Mouse (Mus musculus) lung, postnatal 0 days (tissue): Measurements from ENCODE around the gene Gm17727. TPM values are rescaled to one million over a fixed set of nuclear protein-coding genes. Genes with fewer than 3 reads are reported as not detected.
"Not testable (repeated sequence)": the region's sequence is repeated elsewhere in the genome, so short reads cannot be mapped to it uniquely, and the experiment has no call there.

Experiments used
- ATAC-seq: fragments of 200-750 bp; cut with Nextera tagmentation; 2 replicates; pipeline ENCODE4 v1.8.0; 2017; ENCODE audit warnings: moderate library complexity
- DNase-seq: peaks from one replicate; pipeline ENCODE4 v3.0.0-alpha.2; 2016; ENCODE audit warnings: low spot score
- H3K27ac ChIP-seq: fragments of 300-500 bp; sonication (generic); 2 replicates; pipeline ENCODE4 v1.5.1; 2014; ENCODE audit warnings: antibody characterized with exemption, mild to moderate bottlenecking, low read length, mixed read lengths
- H3K27me3 ChIP-seq: fragments of 300-500 bp; sonication (generic); replicated peaks from 2 replicates; pipeline ENCODE4 v1.6.1; 2014; ENCODE audit warnings: low read length, mixed read lengths; ENCODE audit not compliant: insufficient read depth
- H3K36me3 ChIP-seq: fragments of 300-500 bp; sonication (generic); 2 replicates; pipeline ENCODE4 v1.6.1; 2014; ENCODE audit warnings: low read length, mixed read lengths; ENCODE audit not compliant: insufficient read depth
- H3K4me1 ChIP-seq: fragments of 300-500 bp; sonication (generic); 2 replicates; pipeline ENCODE4 v1.6.1; 2014; ENCODE audit warnings: antibody characterized with exemption, low read depth, low read length, mixed read lengths; ENCODE audit not compliant: insufficient read depth
- H3K4me2 ChIP-seq: fragments of 300-500 bp; sonication (generic); replicated peaks from 2 replicates; pipeline ENCODE4 v1.6.1; 2014; ENCODE audit warnings: low read depth, mild to moderate bottlenecking, low read length, moderate library complexity, mixed read lengths
- H3K4me3 ChIP-seq: fragments of 300-500 bp; sonication (generic); 2 replicates; pipeline ENCODE4 v1.5.1; 2014; ENCODE audit warnings: low read depth, low read length
- H3K9ac ChIP-seq: fragments of 300-500 bp; sonication (generic); replicated peaks from 2 replicates; pipeline ENCODE4 v1.6.1; 2014; ENCODE audit warnings: low read depth, mild to moderate bottlenecking
- H3K9me3 ChIP-seq: fragments of 300-500 bp; sonication (generic); 2 replicates; pipeline ENCODE4 v1.6.1; 2016; ENCODE audit warnings: low read length, mixed read lengths
- CTCF ChIP-seq: IDR thresholded peaks from 2 replicates; pipeline ENCODE4 v1.5.1; 2016; ENCODE audit warnings: antibody characterized with exemption, mild to moderate bottlenecking
- EP300 ChIP-seq: IDR thresholded peaks from 2 replicates; pipeline ENCODE4 v1.6.1; 2016; ENCODE audit warnings: antibody characterized with exemption, mild to moderate bottlenecking, control low read depth
- WGBS: fragments of 180-500 bp; shearing (Covaris S2); extraction: QIAGEN DNeasy Blood & Tissue Kit; methylation state at CpG from one replicate; pipeline ENCODE4 v1.1.7; 2014; 5-methylcytosine and 5-hydroxymethylcytosine counted together
- polyA plus RNA-seq: library from polyadenylated mRNA; unstranded; fragments of >200 nt; fragmentation: Nextera tagmentation; extraction: Ambion mirVana; gene quantifications from 2 replicates; pipeline ENCODE4 v1.2.1, GENCODE M21; 2015

The Gm17727 gene
- not detected in 2 replicates for polyA plus RNA-seq

GRCm38 (mm10) chr9:35778009-35778408 is at the start of gene Gm17727:
Gene Gm17727 (minus strand): TSS chr9:35778109.
- ATAC-seq = no peak
- no peaks in the 10 kb centered on the region for H3K4me1 ChIP-seq

DNA sequence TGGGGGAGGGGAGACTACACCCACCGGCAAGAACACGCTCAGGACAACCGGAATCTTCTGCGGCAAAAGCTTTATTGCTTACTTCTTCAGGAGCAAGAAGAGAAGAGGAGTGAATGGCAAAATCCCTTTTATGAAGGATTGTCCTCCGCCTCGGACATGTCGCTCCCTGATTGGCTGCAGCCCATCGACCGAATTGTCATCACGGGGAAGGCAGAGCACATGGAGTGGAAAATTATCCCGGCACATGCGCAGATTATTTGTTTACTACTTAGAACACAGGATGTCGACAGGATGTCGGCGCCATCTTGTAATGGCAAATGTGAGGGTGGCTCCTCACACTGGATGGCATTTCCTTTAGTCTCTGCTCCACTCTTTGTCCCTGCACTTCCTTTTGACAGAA is 40.0 kb upstream of the Gm17727 start:
- H3K4me2 ChIP-seq, H3K27ac ChIP-seq, H3K9me3 ChIP-seq, H3K4me1 ChIP-seq, H3K27me3 ChIP-seq, DNase-seq, ATAC-seq, H3K36me3 ChIP-seq, H3K9ac ChIP-seq, H3K4me3 ChIP-seq: not testable (repeated sequence)
- WGBS = 91% methylated on average over 15 of the region's 15 CpGs

More at GRCm38 (mm10) chr9:35778009-35778408, at the start of gene Gm17727:
- no peaks in the 10 kb centered on the region for H3K27me3 ChIP-seq
- no peaks in the 10 kb centered on the region for H3K36me3 ChIP-seq
- no peak for DNase-seq
- no peaks in the 10 kb centered on the region for H3K9me3 ChIP-seq
- H3K27ac ChIP-seq = no peak within 1 kb of the TSS
- no peak within 1 kb of the TSS for H3K4me2 ChIP-seq
- H3K9ac ChIP-seq = no peak within 1 kb of the TSS
- TF ChIP-seq EP300 (no peak), CTCF (no peak)
- 49% methylated on average over 3 of the region's 3 CpGs for WGBS
- H3K4me3 ChIP-seq = no peak within 1 kb of the TSS

DNA sequence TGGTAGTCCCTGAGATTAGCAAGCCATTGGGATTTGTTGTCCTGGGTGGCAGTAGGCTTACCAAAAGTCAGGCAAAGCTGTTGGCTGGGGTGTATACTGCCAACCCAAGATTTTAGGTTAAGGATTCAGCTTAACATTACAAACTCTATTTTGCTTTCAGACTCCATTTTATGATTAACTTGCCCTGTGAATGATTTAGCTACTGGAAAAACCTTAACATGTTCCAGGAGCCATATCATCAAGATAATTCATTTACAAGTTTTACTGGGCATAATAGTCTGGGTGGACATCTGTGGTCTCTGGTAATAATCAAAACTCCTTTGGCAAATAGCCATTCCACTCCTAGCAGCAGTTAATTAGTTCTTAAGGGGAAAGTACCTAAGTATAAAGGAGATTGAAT is 20.2 kb upstream of the Gm17727 start:
- Histone ChIP-seq H3K27me3 (no peaks in the 10 kb centered on the region), H3K27ac (no peak overlapping the region), H3K4me3 (no peak overlapping the region), H3K4me1 (no peaks in the 10 kb centered on the region), H3K9me3 (no peaks in the 10 kb centered on the region), H3K36me3 (no peaks in the 10 kb centered on the region), H3K9ac (no peak overlapping the region), H3K4me2 (no peak overlapping the region)
- no peak for ATAC-seq
- DNase-seq = no peak
- TF ChIP-seq EP300 = no peak
- no peak for TF ChIP-seq CTCF

DNA sequence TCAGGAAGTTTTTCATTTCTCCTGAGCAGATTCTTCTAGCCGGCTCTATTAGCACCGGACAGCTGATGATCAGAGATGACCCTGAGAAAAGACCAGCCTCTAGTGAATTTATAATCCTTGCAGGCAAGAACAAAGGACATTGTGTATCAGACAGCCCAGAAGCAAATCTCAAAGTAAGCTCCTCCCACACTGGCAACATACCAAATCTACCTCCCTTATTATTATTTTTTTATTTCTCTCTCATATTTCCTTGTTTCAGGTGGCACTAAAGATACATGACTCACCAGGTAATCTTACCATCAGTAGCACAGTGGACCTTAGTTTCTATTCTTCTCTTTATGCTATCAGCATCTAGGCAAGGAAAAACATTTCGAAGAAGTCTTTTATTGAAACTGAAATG is 12.1 kb upstream of the Gm17727 start, which contains the start of the genes Gm27235 and D730048I06Rik:
TSS of gene Gm27235 (minus strand) at position 101 of the 400 bp plus-strand sequence.
TSS of gene D730048I06Rik (minus strand) at position 112 of the 400 bp plus-strand sequence.
- no peaks in the 10 kb centered on the region for H3K27me3 ChIP-seq
- H3K4me3 ChIP-seq = no peak within 1 kb of the TSS
- no peak for TF ChIP-seq EP300
- no peak for TF ChIP-seq CTCF
- 88% methylated on average over 3 of the region's 3 CpGs for WGBS
- H3K4me2 ChIP-seq = no peak within 1 kb of the TSS
- no peak within 1 kb of the TSS for H3K9ac ChIP-seq
- no peaks in the 10 kb centered on the region for H3K36me3 ChIP-seq
- H3K9me3 ChIP-seq = no peaks in the 10 kb centered on the region
- ATAC-seq = no peak
- no peak for DNase-seq
- H3K27ac ChIP-seq = no peak within 1 kb of the TSS
- no peaks in the 10 kb centered on the region for H3K4me1 ChIP-seq

DNA sequence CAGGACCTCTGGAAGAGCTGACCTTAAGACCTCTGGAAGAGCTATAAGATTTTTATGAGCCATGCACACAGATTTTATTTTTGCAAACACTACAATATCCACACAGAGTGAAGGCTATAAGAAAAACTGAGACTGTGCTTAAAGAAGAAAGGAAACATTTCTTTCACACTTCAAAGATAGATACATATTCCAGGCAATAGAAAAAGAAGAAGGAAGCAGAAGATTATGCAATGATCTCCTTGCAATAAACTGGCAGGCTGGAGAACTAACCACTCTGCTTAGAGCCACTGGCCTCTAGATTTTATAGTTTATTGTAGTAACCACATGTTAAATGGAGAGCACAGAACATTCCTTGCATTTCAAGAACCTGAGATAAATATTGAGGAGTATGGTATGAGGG is 21.1 kb downstream of the Gm17727 start:
- no peak overlapping the region for H3K27ac ChIP-seq
- no peak overlapping the region for H3K9ac ChIP-seq
- H3K4me1 ChIP-seq = no peaks in the 10 kb centered on the region
- ATAC-seq = no peak
- no peaks in the 10 kb centered on the region for H3K9me3 ChIP-seq
- H3K4me2 ChIP-seq = no peak overlapping the region
- DNase-seq = no peak
- no peak overlapping the region for H3K4me3 ChIP-seq
- no peaks in the 10 kb centered on the region for H3K27me3 ChIP-seq
- no peaks in the 10 kb centered on the region for H3K36me3 ChIP-seq
- TF ChIP-seq EP300 = no peak
- no peak for TF ChIP-seq CTCF

DNA sequence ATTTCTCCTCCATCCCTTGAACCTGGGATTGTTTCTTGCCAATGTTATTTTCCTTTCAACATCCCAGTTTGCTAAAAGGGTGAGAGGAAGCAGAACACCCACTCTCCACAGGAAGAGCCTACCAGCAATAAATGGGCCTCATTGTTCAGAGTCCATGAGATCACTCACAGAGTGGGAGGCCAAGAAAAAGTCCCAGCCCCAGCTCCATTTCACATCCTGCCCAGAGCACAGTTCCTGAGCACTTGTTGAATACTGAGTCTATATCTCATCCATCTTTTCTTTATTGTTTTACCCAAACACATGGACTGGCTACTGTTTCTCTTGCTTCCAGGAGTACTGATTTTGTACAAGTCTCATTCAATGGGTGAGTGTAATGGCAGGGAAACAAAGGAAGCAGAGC is 37.2 kb downstream of the Gm17727 start, which contains the start of gene Gm17677:
TSS of gene Gm17677 (plus strand) at position 301 of the 400 bp plus-strand sequence.
- TF ChIP-seq CTCF (no peak), EP300 (no peak)
- ATAC-seq = no peak
- Histone ChIP-seq H3K4me1 (no peaks in the 10 kb centered on the region), H3K36me3 (no peaks in the 10 kb centered on the region), H3K4me3 (no peak within 1 kb of the TSS), H3K9ac (no peak within 1 kb of the TSS), H3K27ac (no peak within 1 kb of the TSS), H3K4me2 (no peak within 1 kb of the TSS), H3K27me3 (no peaks in the 10 kb centered on the region), H3K9me3 (no peaks in the 10 kb centered on the region)
- DNase-seq = no peak

Other genes starting within 250 kb of the Gm17727 start
- gene Ddx25, start 219.6 kb downstream of the Gm17727 start, polyA plus RNA-seq = 0.07 and 0.10 TPM in 2 replicates
- gene Pus3, start 219.5 kb downstream of the Gm17727 start, polyA plus RNA-seq = 7.3 and 8.5 TPM in 2 replicates
- gene Pate2, start 207.8 kb downstream of the Gm17727 start, polyA plus RNA-seq = 0.06 and 0.10 TPM in 2 replicates
- gene Hyls1, start 207.7 kb downstream of the Gm17727 start, polyA plus RNA-seq = 4.7 and 5.0 TPM in 2 replicates
- gene Pate4, start 166.2 kb downstream of the Gm17727 start, polyA plus RNA-seq = not detected in 2 replicates
- gene Pate3, start 129.9 kb downstream of the Gm17727 start, polyA plus RNA-seq = not detected in 2 replicates
- gene Pate1, start 90.7 kb downstream of the Gm17727 start, polyA plus RNA-seq = not detected in 2 replicates
- gene Gm17677, start 37.1 kb downstream of the Gm17727 start, polyA plus RNA-seq = not detected in 2 replicates
- not detected in 2 replicates for gene Gm27235, start 12.0 kb upstream of the Gm17727 start, polyA plus RNA-seq
- not detected in 2 replicates for gene D730048I06Rik, start 12.0 kb upstream of the Gm17727 start, polyA plus RNA-seq
- not detected in 2 replicates for gene 9230110F15Rik, start 66.0 kb upstream of the Gm17727 start, polyA plus RNA-seq
- gene 9230113P08Rik, start 130.3 kb upstream of the Gm17727 start, polyA plus RNA-seq = not detected in 2 replicates